Mouse (Mus musculus): ENCODE measurements at regions not wholly inside any gene's neighbourhood (a gene's known extent, or its start where the extent isn't known, plus 50 kb on each side); places are given as distances from the start of the nearest gene placed in this dataset.
"Not testable (repeated sequence)": the region's sequence is repeated elsewhere in the genome, so short reads cannot be mapped to it uniquely, and the experiment has no call there.

DNA sequence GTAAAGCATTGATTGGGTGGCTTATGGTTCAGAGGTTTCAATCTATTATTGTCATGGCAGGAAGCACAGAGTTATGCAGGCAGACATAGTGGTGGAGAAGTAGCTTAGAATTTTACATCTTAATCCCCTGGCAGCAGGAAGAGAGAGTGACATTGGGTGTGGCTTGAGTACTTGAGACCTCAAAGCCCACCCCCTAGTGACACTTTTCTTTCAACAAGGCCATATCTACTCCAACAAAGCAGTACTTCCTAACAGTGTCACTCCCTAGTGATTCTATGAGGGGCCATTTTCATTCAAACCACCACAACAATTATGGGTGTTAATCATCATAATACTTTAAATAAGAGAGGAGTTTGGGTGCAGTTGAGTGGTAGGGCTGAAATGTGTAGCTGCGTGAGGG lies 195.8 kb upstream of the Oprm1 start:
- Histone ChIP-seq H3K27ac (ENCODE audit: insufficient read depth, low read length) (no peak overlapping the region), H3K27me3 (ENCODE audit: control insufficient read depth, insufficient read depth, low read length, poor library complexity, severe bottlenecking) (no peaks in the 10 kb centered on the region), H3K9ac (ENCODE audit: low read depth, poor library complexity, severe bottlenecking) (no peak overlapping the region), H3K9me3 (replicated peaks; ENCODE audit: control insufficient read depth, insufficient read depth, low read length, poor library complexity, severe bottlenecking) (peaks cover 7% of the 10 kb centered on the region; the same call in 1 of the 2 replicates), H3K4me3 (ENCODE audit: low read depth, low read length) (no peak overlapping the region), H3K4me1 (ENCODE audit: control insufficient read depth, insufficient read depth, low read length) (no peaks in the 10 kb centered on the region), H3K36me3 (ENCODE audit: control insufficient read depth, insufficient read depth, low read length, poor library complexity, severe bottlenecking) (no peaks in the 10 kb centered on the region)
- TF ChIP-seq EP300 (IDR thresholded peaks at IDR 0.05; ENCODE audit: insufficient read depth, low read depth, low read length) (no peak), POLR2A (IDR thresholded peaks at IDR 0.05; ENCODE audit: insufficient read depth, low read length) (no peak), CTCF (IDR thresholded peaks at IDR 0.05; ENCODE audit: low read depth, low read length) (no peak)

DNA sequence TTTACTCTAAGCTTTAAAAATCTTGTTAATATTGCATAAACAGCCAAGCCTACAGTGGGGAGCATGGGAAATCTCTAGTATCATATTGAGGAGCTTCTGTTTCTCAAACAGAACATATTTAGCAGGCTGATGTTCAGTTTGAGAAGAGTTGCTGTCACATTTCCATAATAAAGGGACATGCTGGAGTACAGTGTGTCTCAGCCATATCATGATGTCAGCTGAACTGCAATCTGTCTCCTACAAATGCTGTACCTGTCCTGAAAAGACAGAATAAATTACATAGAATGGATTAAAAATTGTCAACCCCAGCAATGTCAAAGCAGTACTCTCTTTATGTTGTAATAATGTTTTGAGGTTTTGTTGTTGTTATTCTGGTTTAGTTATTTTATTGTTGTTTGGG lies 179.7 kb upstream of the Oprm1 start:
- no peak overlapping the region for H3K4me3 ChIP-seq (ENCODE audit: low read depth, low read length)
- H3K4me1 ChIP-seq (ENCODE audit: control insufficient read depth, insufficient read depth, low read length): no peaks in the 10 kb centered on the region
- H3K27ac ChIP-seq (ENCODE audit: insufficient read depth, low read length): no peak overlapping the region
- TF ChIP-seq EP300 (IDR thresholded peaks at IDR 0.05; ENCODE audit: insufficient read depth, low read depth, low read length): no peak
- no peak for TF ChIP-seq POLR2A (IDR thresholded peaks at IDR 0.05; ENCODE audit: insufficient read depth, low read length)
- peaks cover 10% of the 10 kb centered on the region for H3K9me3 ChIP-seq (replicated peaks; ENCODE audit: control insufficient read depth, insufficient read depth, low read length, poor library complexity, severe bottlenecking)
- H3K9ac ChIP-seq (ENCODE audit: low read depth, poor library complexity, severe bottlenecking): no peak overlapping the region
- no peaks in the 10 kb centered on the region for H3K36me3 ChIP-seq (ENCODE audit: control insufficient read depth, insufficient read depth, low read length, poor library complexity, severe bottlenecking)
- no peaks in the 10 kb centered on the region for H3K27me3 ChIP-seq (ENCODE audit: control insufficient read depth, insufficient read depth, low read length, poor library complexity, severe bottlenecking)

- not testable (repeated sequence) for H3K27me3 ChIP-seq (ENCODE audit: control insufficient read depth, insufficient read depth, low read length, poor library complexity, severe bottlenecking); H3K27ac ChIP-seq (ENCODE audit: insufficient read depth, low read length); H3K4me3 ChIP-seq (ENCODE audit: low read depth, low read length); H3K36me3 ChIP-seq (ENCODE audit: control insufficient read depth, insufficient read depth, low read length, poor library complexity, severe bottlenecking); H3K4me1 ChIP-seq (ENCODE audit: control insufficient read depth, insufficient read depth, low read length); H3K9me3 ChIP-seq (replicated peaks; ENCODE audit: control insufficient read depth, insufficient read depth, low read length, poor library complexity, severe bottlenecking); H3K9ac ChIP-seq (ENCODE audit: low read depth, poor library complexity, severe bottlenecking)
These were observed 172.5 kb upstream of the Oprm1 start for GRCm38 (mm10) chr10:6585821-6586220.

DNA sequence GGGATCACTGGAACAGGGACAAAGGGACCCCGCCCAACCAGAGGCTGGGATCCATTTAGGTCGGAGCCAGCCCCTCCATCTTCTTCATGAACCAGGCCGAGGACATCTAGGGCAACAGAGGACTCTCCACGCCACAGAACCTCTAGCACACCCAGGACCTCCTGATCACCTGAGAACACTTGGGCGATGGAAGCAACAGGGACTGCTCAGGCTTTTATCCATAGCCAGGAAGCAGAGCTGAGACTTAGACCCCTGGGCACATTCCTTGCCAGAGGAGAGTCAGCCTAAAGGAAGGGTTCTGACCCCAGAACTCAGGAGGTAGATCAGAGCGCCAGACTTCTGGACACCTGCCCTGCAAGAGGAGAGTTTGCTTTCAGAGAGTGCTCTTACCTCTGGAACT lies 168.1 kb upstream of the Oprm1 start:
- Histone ChIP-seq H3K9ac (ENCODE audit: low read depth, poor library complexity, severe bottlenecking) (no peak overlapping the region), H3K9me3 (replicated peaks; ENCODE audit: control insufficient read depth, insufficient read depth, low read length, poor library complexity, severe bottlenecking) (peaks cover 7% of the 10 kb centered on the region; the same call in 1 of the 2 replicates), H3K27ac (ENCODE audit: insufficient read depth, low read length) (no peak overlapping the region), H3K27me3 (ENCODE audit: control insufficient read depth, insufficient read depth, low read length, poor library complexity, severe bottlenecking) (no peaks in the 10 kb centered on the region), H3K4me1 (ENCODE audit: control insufficient read depth, insufficient read depth, low read length) (no peaks in the 10 kb centered on the region), H3K4me3 (ENCODE audit: low read depth, low read length) (no peak overlapping the region), H3K36me3 (ENCODE audit: control insufficient read depth, insufficient read depth, low read length, poor library complexity, severe bottlenecking) (no peaks in the 10 kb centered on the region)
- no peak for TF ChIP-seq EP300 (IDR thresholded peaks at IDR 0.05; ENCODE audit: insufficient read depth, low read depth, low read length)
- TF ChIP-seq POLR2A (IDR thresholded peaks at IDR 0.05; ENCODE audit: insufficient read depth, low read length): no peak
- no peak for TF ChIP-seq CTCF (IDR thresholded peaks at IDR 0.05; ENCODE audit: low read depth, low read length)

DNA sequence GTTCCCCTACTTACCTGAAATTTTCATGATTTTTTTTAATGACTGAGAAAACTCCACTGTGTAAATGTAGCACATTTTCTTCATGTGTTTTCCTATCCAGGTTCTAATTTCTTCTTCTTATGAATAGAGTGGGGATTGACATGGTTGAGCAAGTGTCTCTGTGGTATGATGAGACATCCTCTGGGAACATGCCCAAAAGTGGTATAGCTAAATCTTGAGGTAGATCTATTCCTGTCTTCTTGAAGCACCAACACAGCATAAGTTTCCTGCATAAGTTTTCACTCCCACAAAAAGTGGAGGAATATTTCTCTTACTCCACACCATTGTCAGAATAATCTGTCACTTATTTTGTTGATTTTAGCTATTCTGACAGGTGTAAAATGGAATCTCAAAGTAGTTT lies 161.1 kb upstream of the Oprm1 start:
- H3K4me3 ChIP-seq (ENCODE audit: low read depth, low read length): no peak overlapping the region
- no peaks in the 10 kb centered on the region for H3K36me3 ChIP-seq (ENCODE audit: control insufficient read depth, insufficient read depth, low read length, poor library complexity, severe bottlenecking)
- no peaks in the 10 kb centered on the region for H3K4me1 ChIP-seq (ENCODE audit: control insufficient read depth, insufficient read depth, low read length)
- no peaks in the 10 kb centered on the region for H3K9me3 ChIP-seq (replicated peaks; ENCODE audit: control insufficient read depth, insufficient read depth, low read length, poor library complexity, severe bottlenecking)
- H3K27me3 ChIP-seq (ENCODE audit: control insufficient read depth, insufficient read depth, low read length, poor library complexity, severe bottlenecking): no peaks in the 10 kb centered on the region
- H3K27ac ChIP-seq (ENCODE audit: insufficient read depth, low read length): no peak overlapping the region
- no peak for TF ChIP-seq POLR2A (IDR thresholded peaks at IDR 0.05; ENCODE audit: insufficient read depth, low read length)
- no peak overlapping the region for H3K9ac ChIP-seq (ENCODE audit: low read depth, poor library complexity, severe bottlenecking)

DNA sequence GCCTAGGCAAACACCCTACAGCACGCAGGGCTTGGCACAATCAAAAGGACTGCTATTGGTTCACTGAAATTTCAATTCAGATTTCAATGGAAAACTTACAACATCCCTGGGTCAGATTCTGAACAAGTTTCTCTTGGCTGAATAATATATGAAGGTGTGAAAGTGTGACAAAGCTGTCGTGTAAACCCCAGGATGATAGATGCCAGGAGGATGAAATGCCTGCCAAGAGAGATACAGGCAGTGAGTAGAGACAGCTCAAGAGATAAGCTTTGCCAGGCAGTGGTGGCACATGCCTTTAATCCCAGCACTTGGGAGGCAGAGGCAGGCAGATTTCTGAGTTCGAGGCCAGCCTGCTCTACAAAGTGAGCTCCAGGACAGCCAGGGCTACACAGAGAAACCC lies 159.7 kb upstream of the Oprm1 start:
- H3K9me3 ChIP-seq (replicated peaks; ENCODE audit: control insufficient read depth, insufficient read depth, low read length, poor library complexity, severe bottlenecking); H3K9ac ChIP-seq (ENCODE audit: low read depth, poor library complexity, severe bottlenecking); H3K36me3 ChIP-seq (ENCODE audit: control insufficient read depth, insufficient read depth, low read length, poor library complexity, severe bottlenecking); H3K27ac ChIP-seq (ENCODE audit: insufficient read depth, low read length); H3K4me1 ChIP-seq (ENCODE audit: control insufficient read depth, insufficient read depth, low read length); H3K4me3 ChIP-seq (ENCODE audit: low read depth, low read length); H3K27me3 ChIP-seq (ENCODE audit: control insufficient read depth, insufficient read depth, low read length, poor library complexity, severe bottlenecking): not testable (repeated sequence)

GRCm38 (mm10) chr10:6647576-6647975 lies 110.7 kb upstream of the Oprm1 start:
- H3K27ac ChIP-seq (ENCODE audit: insufficient read depth, low read length): no peak overlapping the region
- H3K9me3 ChIP-seq (replicated peaks; ENCODE audit: control insufficient read depth, insufficient read depth, low read length, poor library complexity, severe bottlenecking): peaks cover 4% of the 10 kb centered on the region; the same call in 1 of the 2 replicates
- no peaks in the 10 kb centered on the region for H3K36me3 ChIP-seq (ENCODE audit: control insufficient read depth, insufficient read depth, low read length, poor library complexity, severe bottlenecking)
- TF ChIP-seq EP300 (IDR thresholded peaks at IDR 0.05; ENCODE audit: insufficient read depth, low read depth, low read length): no peak
- no peak overlapping the region for H3K9ac ChIP-seq (ENCODE audit: low read depth, poor library complexity, severe bottlenecking)
- H3K4me3 ChIP-seq (ENCODE audit: low read depth, low read length): no peak overlapping the region
- H3K27me3 ChIP-seq (ENCODE audit: control insufficient read depth, insufficient read depth, low read length, poor library complexity, severe bottlenecking): no peaks in the 10 kb centered on the region
- no peaks in the 10 kb centered on the region for H3K4me1 ChIP-seq (ENCODE audit: control insufficient read depth, insufficient read depth, low read length)
